Mouse (Mus musculus): ENCODE measurements around the gene Dynll1. TPM values are rescaled to one million over a fixed set of nuclear protein-coding genes. Genes with fewer than 3 reads are reported as not detected.
"Not testable (repeated sequence)": the region's sequence is repeated elsewhere in the genome, so short reads cannot be mapped to it uniquely, and the experiment has no call there.

The Dynll1 gene
- polyA plus RNA-seq, 1 experiment from 2014 or later = 1,757 TPM

DNA sequence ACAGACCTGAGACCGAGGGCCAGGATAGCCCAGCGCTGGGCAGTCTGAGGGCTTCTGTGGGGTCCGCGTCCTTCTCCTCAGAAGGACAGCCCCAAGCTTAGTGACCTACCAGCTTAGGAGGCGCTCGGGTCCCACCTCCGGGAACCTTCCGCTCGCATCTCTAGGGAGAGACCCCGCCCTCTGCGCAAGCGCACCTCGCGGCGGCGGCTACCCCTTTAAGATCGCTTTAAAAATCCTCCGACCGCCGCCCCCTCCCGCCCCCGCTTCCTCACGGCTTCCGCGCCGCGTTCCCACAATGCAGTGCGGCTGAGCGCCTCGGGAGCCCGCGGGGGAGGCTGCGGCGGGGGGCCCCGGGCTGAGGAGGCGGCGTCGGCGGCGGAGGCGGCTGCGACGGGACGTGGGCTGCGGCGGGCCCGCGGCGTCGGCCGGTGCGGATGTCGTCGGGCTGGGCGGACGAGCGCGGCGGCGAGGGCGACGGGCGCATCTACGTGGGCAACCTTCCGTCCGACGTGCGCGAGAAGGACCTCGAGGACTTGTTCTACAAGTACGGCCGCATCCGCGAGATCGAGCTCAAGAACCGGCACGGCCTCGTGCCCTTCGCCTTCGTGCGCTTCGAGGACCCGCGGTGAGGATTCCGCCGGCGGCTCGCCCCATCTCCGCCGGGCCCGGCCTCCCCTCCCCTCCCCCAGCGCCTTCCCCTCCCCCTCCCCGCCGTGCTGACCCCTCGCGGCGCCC lies 26.2 kb upstream of the Dynll1 start, which contains the start of gene Srsf9:
Gene Srsf9, plus strand, starts transcription at position 303 of the 735 bp plus-strand sequence.
- ATAC-seq = peak; percentile 94
- peak within 1 kb of the TSS; percentile 93 for H3K9ac ChIP-seq
- WGBS = under 1% methylated on average over 63 of the region's 97 CpGs

DNA sequence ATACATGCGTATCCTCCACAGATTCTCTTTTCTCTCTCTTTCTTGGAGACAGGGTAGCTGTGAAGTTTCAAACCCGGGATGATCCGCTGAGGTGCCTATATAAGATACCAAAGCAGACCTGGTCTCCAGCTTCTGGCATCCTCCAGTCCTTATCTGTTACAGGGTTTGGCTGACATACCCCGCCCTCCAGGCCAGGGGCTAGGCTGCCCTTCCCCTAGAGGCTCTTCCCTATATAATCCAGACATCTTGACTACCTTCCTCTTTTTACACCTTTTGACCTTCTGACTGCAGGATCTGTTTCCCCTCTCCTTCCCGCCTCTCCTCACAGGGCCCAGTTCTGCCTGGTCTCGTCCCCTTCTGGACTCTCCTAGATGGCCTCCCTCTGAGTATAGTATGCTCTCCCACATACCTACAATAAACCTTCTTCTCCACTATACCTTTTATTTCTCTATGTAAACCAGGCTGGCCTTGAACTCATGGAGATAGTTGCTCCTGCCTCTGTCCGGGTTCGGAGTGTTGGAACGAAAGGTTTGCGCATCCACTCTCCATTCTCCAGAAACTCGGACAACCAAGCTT lies 25.5 kb upstream of the Dynll1 start:
- peak overlapping the region; percentile 83 for H3K27ac ChIP-seq
- H3K4me3 ChIP-seq = peak overlapping the region; percentile 79
- peak overlapping the region; percentile 93 for H3K9ac ChIP-seq
- H3K9me3 ChIP-seq (replicated peaks) = no peaks in the 10 kb centered on the region
- H3K36me3 ChIP-seq (ENCODE audit: poor library complexity, severe bottlenecking) = peaks cover 20% of the 10 kb centered on the region
- ATAC-seq = peak; percentile 61
- no peaks in the 10 kb centered on the region for H3K27me3 ChIP-seq
- 26% methylated on average over 11 of the region's 11 CpGs for WGBS
- peaks cover 24% of the 10 kb centered on the region for H3K4me1 ChIP-seq
- H3K4me2 ChIP-seq = peak overlapping the region; percentile 91

More for the DNA sequence above, 26.2 kb upstream of the Dynll1 start, which contains the start of gene Srsf9:
- Histone ChIP-seq H3K4me2 (peak within 1 kb of the TSS; percentile 91), H3K27ac (peak within 1 kb of the TSS; percentile 83), H3K9me3 (replicated peaks) (no peaks in the 10 kb centered on the region), H3K27me3 (no peaks in the 10 kb centered on the region), H3K4me3 (peak within 1 kb of the TSS; percentile 79), H3K4me1 (peaks cover 24% of the 10 kb centered on the region), H3K36me3 (ENCODE audit: poor library complexity, severe bottlenecking) (peaks cover 27% of the 10 kb centered on the region)

DNA sequence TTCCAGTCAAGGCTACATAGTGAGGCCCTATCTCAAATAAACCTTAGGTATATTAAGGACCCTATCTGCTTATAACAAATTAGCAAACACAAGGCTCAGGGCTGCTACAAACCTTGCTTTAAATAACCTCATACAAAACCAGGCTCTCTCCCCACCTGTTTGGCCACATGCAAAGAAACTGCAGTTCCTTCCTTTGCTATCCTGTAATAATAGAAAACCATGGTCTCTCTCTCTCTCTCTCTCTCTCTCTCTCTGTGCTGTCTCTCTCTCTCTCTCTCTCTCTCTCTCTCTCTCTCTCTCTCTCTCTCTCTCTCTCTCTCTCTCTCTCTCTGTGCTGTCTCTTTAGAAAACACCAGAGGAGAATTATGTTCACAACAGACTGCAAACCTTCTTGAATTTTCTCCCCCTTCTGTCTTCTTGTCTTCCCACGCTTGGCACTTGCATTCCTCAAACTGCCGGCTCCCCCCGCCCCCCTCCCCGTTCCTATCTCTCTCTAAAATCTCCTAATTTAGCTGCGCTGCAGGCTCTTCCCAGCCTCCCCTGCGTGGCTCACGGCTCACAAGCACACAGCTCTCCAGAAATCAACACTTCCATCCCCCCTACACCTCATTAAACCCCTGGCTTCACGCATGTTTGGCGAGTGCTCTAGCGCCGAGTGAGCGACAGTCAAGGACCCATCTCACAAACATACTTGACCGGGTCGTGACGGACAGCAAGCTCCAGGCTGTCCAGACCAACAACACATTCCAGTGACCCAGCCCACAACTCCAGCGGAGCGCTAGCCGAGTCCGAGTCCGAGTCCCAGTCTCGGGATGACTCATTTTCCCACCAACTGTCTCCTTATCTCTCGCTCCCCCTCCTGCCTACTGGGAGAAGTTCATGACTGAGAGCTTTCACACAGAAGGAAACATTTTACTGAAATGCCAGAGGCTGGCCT lies 18.5 kb upstream of the Dynll1 start:
- Histone ChIP-seq H3K36me3 (ENCODE audit: poor library complexity, severe bottlenecking) (no peaks in the 10 kb centered on the region), H3K27ac (peak overlapping the region; percentile 45), H3K4me3 (peak overlapping the region; percentile 34), H3K9me3 (replicated peaks) (no peaks in the 10 kb centered on the region), H3K9ac (peak overlapping the region; percentile 50), H3K4me1 (peaks cover 38% of the 10 kb centered on the region), H3K4me2 (peak overlapping the region; percentile 63), H3K27me3 (no peaks in the 10 kb centered on the region)
- peak; percentile 70 for ATAC-seq
- under 1% methylated on average over 22 of the region's 22 CpGs for WGBS

DNA sequence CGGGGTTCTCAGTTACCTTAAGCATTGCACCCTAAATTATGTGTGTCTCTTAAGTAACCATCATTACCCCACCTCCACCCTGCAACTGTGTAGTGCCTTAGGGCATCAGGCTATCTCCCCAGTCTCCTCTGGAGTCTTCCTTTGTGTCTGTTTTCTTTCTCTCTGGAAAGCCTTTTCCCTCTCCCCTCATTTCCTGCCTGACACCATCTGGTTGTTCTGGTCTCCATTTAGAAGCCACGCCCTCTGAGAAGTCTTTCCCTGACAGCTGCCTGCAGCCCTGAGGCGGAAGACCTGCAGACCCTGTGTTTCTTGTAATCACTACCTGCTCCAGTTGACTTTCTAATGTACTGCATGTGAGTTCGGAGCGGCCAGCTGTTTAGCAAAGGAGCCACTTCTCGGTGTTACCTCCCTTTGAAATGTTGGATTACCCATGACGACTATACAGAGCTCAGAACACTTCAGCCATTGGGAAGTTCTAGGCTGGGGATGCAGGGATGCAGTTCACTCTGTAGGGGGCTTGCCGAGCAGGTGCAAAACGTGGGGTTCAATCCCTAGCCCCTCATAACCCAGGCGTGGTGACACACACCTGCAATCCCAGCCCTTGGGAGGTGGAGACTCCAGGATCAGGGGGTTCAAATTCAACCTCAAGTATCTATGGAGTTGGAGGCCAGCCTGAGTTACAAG lies 17.0 kb upstream of the Dynll1 start:
- 8% methylated on average over 10 of the region's 10 CpGs for WGBS
- ATAC-seq = peak; percentile 66; the same call in 1 of the 2 replicates
- peak overlapping the region; percentile 35 for H3K4me2 ChIP-seq

DNA sequence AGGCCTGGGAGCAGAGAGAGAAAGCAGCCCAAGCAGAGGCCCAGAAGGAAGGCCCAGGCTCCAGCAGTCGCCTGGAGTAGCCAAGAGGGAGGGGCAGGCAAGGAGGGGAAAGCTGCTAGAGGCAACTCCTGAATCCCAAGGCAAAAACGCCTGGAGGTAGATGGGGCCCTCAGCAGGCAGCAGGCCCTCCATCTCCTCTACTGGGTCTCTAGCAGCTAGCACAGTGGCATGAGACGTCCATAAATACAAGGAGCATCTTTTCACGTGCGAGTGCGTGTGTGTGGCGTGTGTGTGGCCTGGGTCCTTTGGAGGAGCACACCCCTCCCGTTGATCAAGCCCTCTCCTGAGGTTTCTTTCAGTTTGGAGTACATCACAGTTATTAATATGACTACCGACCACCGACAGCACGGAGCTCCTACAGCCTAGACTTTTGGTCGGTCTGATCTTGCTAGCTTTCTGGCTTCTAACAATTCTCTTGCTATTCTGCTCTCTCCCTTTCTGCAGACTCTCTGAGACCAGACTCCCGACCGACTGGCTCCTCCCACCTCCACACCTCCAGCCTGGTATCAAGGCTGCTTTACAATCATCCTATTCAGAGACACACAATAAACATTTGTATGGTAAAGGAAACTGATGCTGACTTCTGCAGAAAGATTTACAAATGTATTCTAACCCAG lies 16.3 kb upstream of the Dynll1 start:
- ATAC-seq = no peak
- H3K4me3 ChIP-seq = no peak overlapping the region
- H3K9me3 ChIP-seq (replicated peaks) = no peaks in the 10 kb centered on the region
- peaks cover 38% of the 10 kb centered on the region for H3K4me1 ChIP-seq
- H3K36me3 ChIP-seq (ENCODE audit: poor library complexity, severe bottlenecking) = no peaks in the 10 kb centered on the region
- 2% methylated on average over 14 of the region's 14 CpGs for WGBS
- H3K27ac ChIP-seq = peak overlapping the region; percentile 88
- peak overlapping the region; percentile 35 for H3K4me2 ChIP-seq
- no peaks in the 10 kb centered on the region for H3K27me3 ChIP-seq
- peak overlapping the region; percentile 14 for H3K9ac ChIP-seq

More for the DNA sequence above, 17.0 kb upstream of the Dynll1 start:
- peak overlapping the region; percentile 88 for H3K27ac ChIP-seq
- H3K27me3 ChIP-seq = no peaks in the 10 kb centered on the region
- peak overlapping the region; percentile 14 for H3K9ac ChIP-seq
- no peak overlapping the region for H3K4me3 ChIP-seq
- no peaks in the 10 kb centered on the region for H3K36me3 ChIP-seq (ENCODE audit: poor library complexity, severe bottlenecking)
- H3K4me1 ChIP-seq = peaks cover 38% of the 10 kb centered on the region
- H3K9me3 ChIP-seq (replicated peaks) = no peaks in the 10 kb centered on the region

DNA sequence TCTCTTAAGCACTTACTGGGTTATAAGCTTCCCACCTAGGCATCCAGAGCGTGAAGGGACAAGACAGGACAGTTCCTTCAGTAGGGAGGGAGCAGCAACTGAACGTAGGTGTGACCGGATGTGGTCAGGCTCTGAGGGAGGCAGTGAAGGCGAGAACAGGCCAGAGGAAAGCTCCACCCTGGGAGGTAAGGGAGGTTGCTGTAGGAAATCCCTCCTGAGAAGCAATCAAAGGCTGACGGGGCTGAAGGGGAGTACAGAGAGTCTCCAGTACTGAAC lies 12.8 kb upstream of the Dynll1 start:
- ATAC-seq = no peak
- Histone ChIP-seq H3K4me1 (peaks cover 25% of the 10 kb centered on the region), H3K4me2 (no peak overlapping the region), H3K36me3 (ENCODE audit: poor library complexity, severe bottlenecking) (no peaks in the 10 kb centered on the region), H3K9me3 (replicated peaks) (no peaks in the 10 kb centered on the region), H3K4me3 (no peak overlapping the region), H3K9ac (no peak overlapping the region), H3K27me3 (no peaks in the 10 kb centered on the region), H3K27ac (no peak overlapping the region)
- 43% methylated on average over 5 of the region's 5 CpGs for WGBS

DNA sequence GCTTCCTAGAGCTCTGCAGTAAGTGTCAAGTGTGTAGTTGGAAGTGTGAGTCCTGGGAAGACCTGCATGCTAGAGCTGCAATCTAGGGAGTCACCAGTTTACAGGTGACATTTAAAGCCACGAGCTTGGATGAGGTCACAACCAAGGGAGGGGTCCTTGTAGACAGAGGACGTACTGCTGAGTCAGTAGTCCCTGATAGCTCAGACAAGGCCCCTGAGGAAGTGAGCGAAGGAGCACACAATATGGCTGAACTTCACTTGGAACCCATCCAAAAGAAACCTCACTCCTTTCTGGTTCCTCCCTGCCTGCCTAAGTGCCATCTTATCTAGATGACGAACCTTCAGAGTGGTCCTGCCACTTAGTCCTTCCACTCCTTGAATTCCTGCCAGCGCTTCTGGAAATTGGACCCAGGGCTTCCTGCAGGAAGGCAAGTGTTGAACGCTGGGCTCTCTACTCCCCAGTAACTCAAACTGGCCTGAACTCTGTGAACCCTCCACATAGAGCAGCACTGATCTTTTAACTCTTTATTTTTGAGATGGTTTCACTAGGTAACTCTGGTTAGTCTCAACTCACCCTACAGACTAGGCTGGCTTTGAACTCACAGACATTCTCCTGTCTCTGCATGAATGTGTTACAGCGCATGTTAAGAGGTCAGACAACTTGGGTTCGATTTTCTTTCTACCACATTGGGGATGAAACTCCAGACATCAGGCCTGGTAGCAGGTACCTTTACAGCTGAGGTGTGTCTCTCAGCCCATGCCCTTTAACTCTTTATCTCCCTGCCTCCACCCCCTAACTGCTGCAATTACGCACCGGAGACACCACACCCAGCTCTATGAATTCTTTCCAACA lies 12.2 kb upstream of the Dynll1 start:
- Histone ChIP-seq H3K27me3 (no peaks in the 10 kb centered on the region), H3K27ac (no peak overlapping the region)
- WGBS = 79% methylated on average over 10 of the region's 10 CpGs

DNA sequence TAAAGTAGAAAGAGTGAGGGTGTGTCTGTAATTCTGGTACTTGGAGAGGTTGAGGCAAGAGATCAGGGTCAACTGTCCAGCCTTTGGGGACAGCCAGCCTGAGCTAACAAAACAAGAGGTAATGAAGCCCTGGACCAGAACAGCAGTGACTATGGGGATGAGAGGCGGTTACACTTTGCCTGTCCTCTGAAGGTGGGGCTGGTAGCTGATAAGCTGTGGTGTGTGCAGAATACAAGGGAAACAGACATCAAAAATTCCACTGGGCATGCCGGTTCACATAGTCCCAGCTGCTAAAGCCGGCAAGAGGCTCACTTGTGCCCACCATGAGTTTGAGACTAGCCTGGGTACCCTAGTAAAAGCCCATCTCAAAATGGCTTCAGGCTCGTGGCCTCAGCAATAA lies 11.6 kb upstream of the Dynll1 start:
- H3K36me3 ChIP-seq (ENCODE audit: poor library complexity, severe bottlenecking) = no peaks in the 10 kb centered on the region
- peaks cover 12% of the 10 kb centered on the region for H3K4me1 ChIP-seq
- 89% methylated on average over 4 of the region's 4 CpGs for WGBS
- H3K27ac ChIP-seq = no peak overlapping the region
- H3K4me3 ChIP-seq = no peak overlapping the region
- H3K4me2 ChIP-seq = no peak overlapping the region
- H3K27me3 ChIP-seq = no peaks in the 10 kb centered on the region
- H3K9me3 ChIP-seq (replicated peaks) = no peaks in the 10 kb centered on the region
- no peak for ATAC-seq
- no peak overlapping the region for H3K9ac ChIP-seq

More for the DNA sequence above, 12.2 kb upstream of the Dynll1 start:
- Histone ChIP-seq H3K9me3 (replicated peaks) (no peaks in the 10 kb centered on the region), H3K36me3 (ENCODE audit: poor library complexity, severe bottlenecking) (no peaks in the 10 kb centered on the region), H3K4me3 (no peak overlapping the region), H3K4me2 (no peak overlapping the region), H3K9ac (no peak overlapping the region), H3K4me1 (peaks cover 19% of the 10 kb centered on the region)
- no peak for ATAC-seq

DNA sequence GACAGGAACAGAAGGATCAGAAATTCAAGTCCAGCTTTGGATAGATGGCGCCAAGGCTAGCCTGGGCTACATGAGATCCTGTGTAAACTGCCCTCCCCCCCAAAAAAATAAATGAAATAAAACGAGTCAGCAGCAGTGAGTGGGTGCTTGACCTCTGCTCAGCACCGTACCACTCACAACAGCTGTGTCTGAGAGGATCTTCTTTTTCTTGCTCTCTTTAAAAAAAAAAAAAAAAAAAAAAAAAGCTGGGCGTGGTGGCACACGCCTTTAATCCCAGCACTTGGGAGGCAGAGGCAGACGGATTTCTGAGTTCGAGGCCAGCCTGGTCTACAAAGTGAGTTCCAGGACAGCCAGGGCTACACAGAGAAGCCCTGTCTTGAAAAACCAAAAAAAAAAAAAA lies 1.4 kb upstream of the Dynll1 start:
- H3K4me1 ChIP-seq = peaks cover 28% of the 10 kb centered on the region
- not testable (repeated sequence) for H3K4me3 ChIP-seq; H3K27me3 ChIP-seq; ATAC-seq; H3K9me3 ChIP-seq (replicated peaks); H3K9ac ChIP-seq; H3K27ac ChIP-seq
- peak overlapping the region; percentile 83; the same call in 1 of the 2 replicates for H3K4me2 ChIP-seq
- 83% methylated on average over 7 of the region's 7 CpGs for WGBS
- H3K36me3 ChIP-seq (ENCODE audit: poor library complexity, severe bottlenecking) = peaks cover 21% of the 10 kb centered on the region

DNA sequence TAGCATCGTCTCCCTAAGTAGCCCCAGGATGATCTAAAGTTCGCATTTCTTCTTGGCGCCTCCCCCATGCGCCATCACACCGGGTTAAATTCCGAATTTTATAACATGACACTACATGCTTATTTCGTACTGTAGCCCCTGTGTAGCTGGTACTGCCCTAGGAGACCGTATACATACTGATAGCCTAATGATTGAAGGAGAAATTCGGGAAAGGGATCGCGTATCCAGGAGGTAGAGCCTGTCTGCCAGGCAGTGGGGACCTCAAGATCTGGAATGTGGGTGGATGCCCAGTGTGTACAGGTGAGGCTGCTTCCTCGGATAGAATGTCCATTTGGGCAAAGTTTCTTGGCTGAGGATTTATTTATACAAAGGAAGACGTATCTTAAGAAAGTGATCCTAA lies 816 bp upstream of the Dynll1 start:
- Histone ChIP-seq H3K9me3 (replicated peaks) (no peaks in the 10 kb centered on the region), H3K36me3 (ENCODE audit: poor library complexity, severe bottlenecking) (peaks cover 27% of the 10 kb centered on the region), H3K9ac (peak overlapping the region; percentile 66), H3K4me3 (peak overlapping the region; percentile 62), H3K27ac (0 out of 2 replicates have a peak overlapping the region, but pooled peaks have one; percentile 53), H3K27me3 (no peaks in the 10 kb centered on the region), H3K4me2 (peak overlapping the region; percentile 83), H3K4me1 (peaks cover 32% of the 10 kb centered on the region)
- no peak for ATAC-seq
- 33% methylated on average over 13 of the region's 13 CpGs for WGBS

Data from forebrain, embryonic 13.5 days (tissue).